In genomic region chr12:118184731-118185130, GRCm38 (mm10) we compare ENCODE assay signal across 23 mouse cellular contexts. TPM values are rescaled to one million over a fixed set of nuclear protein-coding genes. Genes with fewer than 3 reads are reported as not detected.
"Had no signal": no experiment of that assay in that cellular context is flagged by ENCODE, and none has a peak within 500 bp of the region (broad histone marks: within the 10 kb centered on the region; RNA-seq: fewer than 3 reads in every experiment).

No protein-coding gene starts in this region.

- DNase-seq: gastrocnemius, postnatal 14 days; gastrocnemius, postnatal 36 days; heart, adult 2 months; heart, postnatal 10 days; heart, postnatal 36 days; kidney, adult 11 months; kidney, adult 2 months; kidney, adult 9 months; kidney, postnatal 14 days; kidney, postnatal 36 days; layer of hippocampus, adult 9-11 months; layer of hippocampus, postnatal 36 days; left cerebral cortex, postnatal 4 days had no signal

- H3K27ac ChIP-seq: heart, adult 2 months; hindbrain, embryonic 13.5 days; hindbrain, embryonic 15.5 days; hindbrain, postnatal 0 days; kidney, embryonic 15.5 days; kidney, postnatal 0 days; limb, embryonic 13.5 days; limb, embryonic 15.5 days had no signal

- H3K36me3 ChIP-seq: hindbrain, embryonic 13.5 days; hindbrain, embryonic 15.5 days; kidney, embryonic 15.5 days; limb, embryonic 13.5 days; limb, embryonic 15.5 days had no signal

- H3K4me2 ChIP-seq: heart, embryonic 11.5 days; hindbrain, embryonic 13.5 days; hindbrain, embryonic 15.5 days; kidney, embryonic 15.5 days; limb, embryonic 13.5 days; limb, embryonic 15.5 days had no signal

- H3K27me3 ChIP-seq: limb, embryonic 13.5 days; limb, embryonic 15.5 days had no signal

- H3K9me3 ChIP-seq: hindbrain, embryonic 13.5 days; hindbrain, embryonic 15.5 days; kidney, embryonic 15.5 days; limb, embryonic 13.5 days; limb, embryonic 15.5 days had no signal

- ATAC-seq: hindbrain, postnatal 0 days; intestine, embryonic 16.5 days had no signal

- H3K9ac ChIP-seq: hindbrain, embryonic 13.5 days; hindbrain, embryonic 15.5 days; kidney, embryonic 15.5 days; limb, embryonic 13.5 days; limb, embryonic 15.5 days had no signal

- H3K4me3 ChIP-seq: heart, adult 2 months; hindbrain, embryonic 13.5 days; hindbrain, embryonic 15.5 days; kidney, embryonic 15.5 days; limb, embryonic 13.5 days; limb, embryonic 15.5 days had no signal

RNA-seq across cellular contexts. Expression of gene Dnah11, which starts 14.1 kb away (rescaled TPM):
- total RNA-seq: gastrocnemius, postnatal 36 days; heart, adult 2 months; heart, postnatal 10 days; heart, postnatal 36 days had no signal
- polyA plus RNA-seq: heart, embryonic 14.5 days had no signal
